Mouse (Mus musculus) forebrain, embryonic 13.5 days (tissue): ENCODE measurements around the gene Pla2g1b. TPM values are rescaled to one million over a fixed set of nuclear protein-coding genes. Genes with fewer than 3 reads are reported as not detected.
A peak's percentile ranks its signal among the peaks of the same experiment; 100 is the strongest.

Source experiments
- ATAC-seq: fragments of 200-750 bp; cut with Nextera tagmentation; 2 replicates; pipeline ENCODE4 v1.8.0; 2017
- H3K27ac ChIP-seq: fragments of 300-500 bp; sonication (generic); 2 replicates; pipeline ENCODE4 v1.5.1; 2015; ENCODE audit warnings: inconsistent platforms, mild to moderate bottlenecking, moderate library complexity
- H3K27me3 ChIP-seq: fragments of 300-500 bp; sonication (generic); 2 replicates; pipeline ENCODE4 v1.6.1; 2015; ENCODE audit warnings: mild to moderate bottlenecking, inconsistent platforms
- H3K36me3 ChIP-seq: fragments of 300-500 bp; sonication (generic); 2 replicates; pipeline ENCODE4 v1.6.1; 2015; ENCODE audit warnings: mild to moderate bottlenecking, inconsistent platforms; ENCODE audit not compliant: poor library complexity, severe bottlenecking
- H3K4me1 ChIP-seq: fragments of 300-500 bp; sonication (generic); 2 replicates; pipeline ENCODE4 v1.6.1; 2015; ENCODE audit warnings: inconsistent platforms
- H3K4me2 ChIP-seq: fragments of 300-500 bp; sonication (generic); 2 replicates; pipeline ENCODE4 v1.6.1; 2015; ENCODE audit warnings: inconsistent platforms, mild to moderate bottlenecking, moderate library complexity
- H3K4me3 ChIP-seq: fragments of 300-500 bp; sonication (generic); 2 replicates; pipeline ENCODE4 v1.5.1; 2015; ENCODE audit warnings: mild to moderate bottlenecking, inconsistent platforms
- H3K9ac ChIP-seq: fragments of 300-500 bp; sonication (generic); 2 replicates; pipeline ENCODE4 v1.6.1; 2015; ENCODE audit warnings: mild to moderate bottlenecking, inconsistent platforms
- H3K9me3 ChIP-seq: fragments of 300-500 bp; sonication (generic); replicated peaks from 2 replicates; pipeline ENCODE4 v1.6.1; 2016; ENCODE audit warnings: inconsistent platforms
- WGBS: fragments of 180-500 bp; shearing (Covaris S2); methylation state at CpG from one replicate; pipeline ENCODE4 v1.1.7; 2015; 5-methylcytosine and 5-hydroxymethylcytosine counted together
- polyA plus RNA-seq: library from polyadenylated mRNA; unstranded; fragments of >200 nt; fragmentation: Nextera tagmentation; extraction: Ambion mirVana; gene quantifications from 2 replicates; pipeline ENCODE4 v1.2.1, GENCODE M21; 2015

The Pla2g1b gene
- polyA plus RNA-seq, 1 experiment from 2014 or later = not detected

DNA sequence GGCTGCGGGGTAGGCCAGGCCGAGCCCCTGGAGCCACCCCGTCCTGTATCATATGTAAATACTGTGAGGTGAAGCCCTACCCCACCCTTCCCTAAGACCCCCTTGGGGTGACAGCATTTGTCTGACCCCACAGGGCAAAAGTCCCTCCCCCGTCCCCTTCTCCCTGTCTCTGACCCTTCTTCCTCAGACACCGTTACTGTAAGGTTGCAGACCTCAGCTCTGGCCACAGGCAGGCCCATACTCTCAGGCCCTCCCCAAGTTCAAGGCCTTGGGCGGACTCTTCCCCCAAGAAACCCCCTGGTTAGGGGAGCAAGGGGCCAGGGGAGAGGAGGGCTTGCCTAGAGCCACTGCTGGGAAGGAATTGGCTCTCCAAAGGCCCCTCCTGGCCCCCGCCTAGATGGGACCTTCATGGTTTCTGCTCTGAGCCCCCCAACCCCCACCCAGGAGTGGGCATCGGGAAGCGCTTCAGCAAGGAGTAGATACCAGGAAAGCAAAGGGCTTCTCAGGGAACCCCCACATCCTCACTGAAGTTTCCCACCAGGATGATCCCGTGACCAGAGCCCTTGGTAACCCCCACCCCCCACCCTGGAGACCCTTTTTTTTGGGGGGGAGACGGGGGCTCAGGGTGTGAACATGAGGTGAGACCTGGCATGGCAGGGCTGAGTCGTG, 11.5 kb upstream of the Pla2g1b start:
- whole genome bisulfite sequencing = 76% methylated on average over 12 of the region's 12 CpGs
- H3K27ac ChIP-seq = peak overlapping the region; percentile 19; the same call in 1 of the 2 replicates
- no peak overlapping the region for H3K4me2 ChIP-seq

GRCm38 (mm10) chr5:115455838-115456237, 10.2 kb upstream of the Pla2g1b start:
- Histone ChIP-seq H3K9me3 (no peaks in the 10 kb centered on the region), H3K27me3 (no peaks in the 10 kb centered on the region), H3K36me3 (peaks cover 41% of the 10 kb centered on the region), H3K4me2 (no peak overlapping the region), H3K4me3 (no peak overlapping the region), H3K9ac (no peak overlapping the region), H3K27ac (no peak overlapping the region), H3K4me1 (no peaks in the 10 kb centered on the region)
- no peak for ATAC-seq
- 83% methylated on average over 7 of the region's 7 CpGs for WGBS

More for the DNA sequence above, 11.5 kb upstream of the Pla2g1b start:
- H3K27me3 ChIP-seq = no peaks in the 10 kb centered on the region
- no peak overlapping the region for H3K4me3 ChIP-seq
- ATAC-seq = no peak
- H3K36me3 ChIP-seq = peaks cover 54% of the 10 kb centered on the region
- no peak overlapping the region for H3K9ac ChIP-seq
- no peaks in the 10 kb centered on the region for H3K4me1 ChIP-seq
- no peaks in the 10 kb centered on the region for H3K9me3 ChIP-seq

- Histone ChIP-seq H3K36me3 (peaks cover 11% of the 10 kb centered on the region), H3K27me3 (no peaks in the 10 kb centered on the region)
Observed at GRCm38 (mm10) chr5:115458918-115459317, 7.1 kb upstream of the Pla2g1b start.

DNA sequence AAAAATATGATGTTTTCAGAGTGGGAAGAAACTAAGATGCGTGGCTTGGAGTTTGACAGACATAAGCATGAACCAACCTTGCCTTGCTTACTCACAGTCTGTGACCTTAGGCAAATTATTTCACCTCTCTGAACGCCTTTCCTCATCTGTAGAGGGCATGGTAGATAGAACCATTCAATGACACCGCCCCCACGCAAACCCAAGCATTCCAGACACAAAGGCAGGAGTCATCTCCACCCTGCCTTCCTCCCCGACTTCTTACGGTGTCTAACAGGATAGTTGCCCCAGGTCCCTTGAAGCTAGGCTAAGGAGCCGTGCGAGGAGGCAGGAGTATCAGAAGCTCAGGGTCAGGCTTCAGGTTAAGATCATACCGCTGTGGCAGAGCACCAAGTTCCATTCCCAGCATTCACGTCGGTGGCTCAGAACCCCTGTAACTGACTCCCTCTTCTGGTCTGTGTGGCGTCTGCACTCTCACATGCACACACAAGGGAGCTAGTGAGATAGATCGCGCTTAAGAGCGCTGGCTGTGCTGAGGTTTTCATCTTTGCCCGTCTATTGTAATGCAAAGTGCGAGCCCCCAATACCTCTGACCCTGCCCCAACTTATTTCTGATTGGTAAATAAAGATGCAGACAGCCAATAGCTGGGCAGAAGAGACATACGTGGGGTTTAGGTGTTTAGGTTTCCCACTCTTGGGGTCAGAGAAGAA, 1.5 kb upstream of the Pla2g1b start:
- H3K9me3 ChIP-seq = no peaks in the 10 kb centered on the region; the same call in 1 of the 2 replicates
- no peaks in the 10 kb centered on the region for H3K4me1 ChIP-seq
- no peak for ATAC-seq
- H3K36me3 ChIP-seq = no peaks in the 10 kb centered on the region
- no peak overlapping the region for H3K4me3 ChIP-seq
- no peaks in the 10 kb centered on the region for H3K27me3 ChIP-seq
- 78% methylated on average over 18 of the region's 18 CpGs for WGBS
- no peak overlapping the region for H3K27ac ChIP-seq
- no peak overlapping the region for H3K9ac ChIP-seq
- no peak overlapping the region for H3K4me2 ChIP-seq

More at GRCm38 (mm10) chr5:115458918-115459317, 7.1 kb upstream of the Pla2g1b start:
- H3K4me2 ChIP-seq = no peak overlapping the region
- no peak overlapping the region for H3K27ac ChIP-seq
- no peaks in the 10 kb centered on the region for H3K4me1 ChIP-seq
- H3K9ac ChIP-seq = no peak overlapping the region
- no peak overlapping the region for H3K4me3 ChIP-seq
- ATAC-seq = no peak
- 69% methylated on average over 13 of the region's 13 CpGs for WGBS
- no peaks in the 10 kb centered on the region; the same call in 1 of the 2 replicates for H3K9me3 ChIP-seq

- Histone ChIP-seq H3K4me1 (no peaks in the 10 kb centered on the region), H3K27ac (no peak overlapping the region), H3K9ac (no peak overlapping the region), H3K36me3 (no peaks in the 10 kb centered on the region), H3K4me3 (no peak overlapping the region), H3K27me3 (no peaks in the 10 kb centered on the region), H3K4me2 (no peak overlapping the region), H3K9me3 (no peaks in the 10 kb centered on the region)
- no peak for ATAC-seq
- WGBS = 74% methylated on average over 6 of the region's 6 CpGs
Observed at GRCm38 (mm10) chr5:115469791-115470190, 3.7 kb downstream of the Pla2g1b start.

DNA sequence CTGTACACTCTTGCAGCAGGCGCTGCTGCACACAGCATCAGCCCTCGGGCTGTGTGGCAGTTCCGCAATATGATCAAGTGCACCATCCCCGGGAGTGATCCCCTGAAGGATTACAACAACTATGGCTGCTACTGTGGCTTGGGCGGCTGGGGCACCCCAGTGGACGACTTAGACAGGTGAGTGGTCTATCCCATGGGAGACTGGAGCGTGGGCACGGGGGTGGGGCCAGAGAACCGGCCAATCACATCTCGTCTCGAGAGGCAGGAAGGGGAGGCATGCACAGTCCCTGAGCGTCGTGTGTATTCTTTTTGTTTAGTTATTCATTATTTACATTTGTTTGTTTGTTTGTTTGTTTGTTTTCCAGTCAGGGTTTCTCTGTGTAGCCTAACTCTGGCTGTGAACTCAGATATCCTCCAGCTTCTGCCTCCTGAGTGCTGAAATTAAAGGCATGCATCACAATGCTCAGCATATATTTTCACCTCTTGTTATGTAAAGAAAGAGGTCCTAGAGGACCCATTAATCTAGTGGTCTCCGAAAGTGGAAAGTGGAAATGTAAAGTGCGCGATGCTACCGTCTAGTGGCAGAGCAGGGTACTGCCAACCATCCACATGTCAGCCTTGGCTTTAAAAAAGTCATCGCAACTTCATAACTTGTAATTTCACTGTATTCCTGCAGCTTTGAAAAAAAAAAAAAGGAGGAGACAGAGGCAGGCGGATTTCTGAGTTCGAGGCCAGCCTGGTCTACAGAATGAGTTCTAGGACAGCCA, 4.9 kb downstream of the Pla2g1b start:
- ATAC-seq = no peak
- Histone ChIP-seq H3K9me3 (no peaks in the 10 kb centered on the region), H3K36me3 (no peaks in the 10 kb centered on the region), H3K4me2 (no peak overlapping the region), H3K4me1 (peaks cover 7% of the 10 kb centered on the region; the same call in 1 of the 2 replicates), H3K9ac (no peak overlapping the region), H3K27ac (no peak overlapping the region), H3K27me3 (no peaks in the 10 kb centered on the region), H3K4me3 (no peak overlapping the region)
- WGBS = 39% methylated on average over 20 of the region's 20 CpGs

GRCm38 (mm10) chr5:115473191-115473590, 7.1 kb downstream of the Pla2g1b start:
- H3K9me3 ChIP-seq = no peaks in the 10 kb centered on the region
- H3K36me3 ChIP-seq = no peaks in the 10 kb centered on the region; the same call in 1 of the 2 replicates
- 74% methylated on average over 10 of the region's 10 CpGs for WGBS
- H3K27me3 ChIP-seq = no peaks in the 10 kb centered on the region
- no peak overlapping the region for H3K4me3 ChIP-seq
- no peak overlapping the region for H3K9ac ChIP-seq
- no peak for ATAC-seq
- no peak overlapping the region for H3K4me2 ChIP-seq
- H3K27ac ChIP-seq = no peak overlapping the region
- peaks cover 7% of the 10 kb centered on the region; the same call in 1 of the 2 replicates for H3K4me1 ChIP-seq

DNA sequence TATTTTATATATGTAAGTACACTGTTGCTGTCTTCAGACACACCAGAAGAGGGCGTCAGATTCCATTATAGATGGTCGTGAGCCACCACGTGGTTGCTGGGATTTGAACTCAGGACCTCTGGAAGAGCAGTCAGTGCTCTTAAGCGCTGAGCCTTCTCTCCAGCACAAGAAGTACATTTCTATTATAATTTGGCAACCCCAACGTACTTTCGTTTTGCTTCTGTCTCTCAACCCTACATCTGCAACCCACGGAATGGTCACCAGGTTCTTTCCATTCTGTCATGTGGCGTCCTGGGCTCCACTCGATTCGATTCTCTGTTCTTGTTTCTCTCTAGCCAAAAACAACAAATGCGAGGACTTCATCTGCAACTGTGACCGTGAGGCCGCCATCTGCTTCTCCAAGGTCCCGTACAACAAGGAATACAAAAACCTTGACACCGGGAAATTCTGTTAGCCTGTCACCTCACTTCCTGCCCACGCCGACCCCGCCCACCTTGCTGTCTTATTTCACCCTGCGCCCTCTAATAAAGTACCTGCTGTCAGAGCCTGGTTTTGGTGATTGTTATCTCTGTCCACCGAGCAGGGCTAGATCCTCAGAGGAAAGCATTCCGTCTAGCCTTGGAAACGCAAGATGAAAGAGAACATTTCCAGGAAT, 8.2 kb downstream of the Pla2g1b start:
- peaks cover 7% of the 10 kb centered on the region; the same call in 1 of the 2 replicates for H3K4me1 ChIP-seq
- H3K9me3 ChIP-seq = no peaks in the 10 kb centered on the region
- no peak overlapping the region for H3K9ac ChIP-seq
- no peak overlapping the region for H3K27ac ChIP-seq
- no peak overlapping the region for H3K4me2 ChIP-seq
- ATAC-seq = no peak
- WGBS = 79% methylated on average over 22 of the region's 22 CpGs
- H3K4me3 ChIP-seq = no peak overlapping the region
- no peaks in the 10 kb centered on the region; the same call in 1 of the 2 replicates for H3K36me3 ChIP-seq
- peaks cover under 1% of the 10 kb centered on the region; the same call in 1 of the 2 replicates for H3K27me3 ChIP-seq

- H3K9me3 ChIP-seq = no peaks in the 10 kb centered on the region
- H3K4me3 ChIP-seq = peak overlapping the region; percentile 40
- 0 out of 2 replicates have a peak overlapping the region, but pooled peaks have one; percentile 31 for H3K27ac ChIP-seq
- WGBS = 5% methylated on average over 22 of the region's 22 CpGs
- peaks cover 12% of the 10 kb centered on the region for H3K4me1 ChIP-seq
- H3K4me2 ChIP-seq = peak overlapping the region; percentile 62
- peaks cover 11% of the 10 kb centered on the region for H3K27me3 ChIP-seq
- peak overlapping the region; percentile 58 for H3K9ac ChIP-seq
- no peaks in the 10 kb centered on the region; the same call in 1 of the 2 replicates for H3K36me3 ChIP-seq
- ATAC-seq = peak; percentile 85
Observed at GRCm38 (mm10) chr5:115475337-115476106, 9.5 kb downstream of the Pla2g1b start.

- H3K9me3 ChIP-seq = no peaks in the 10 kb centered on the region
Observed at GRCm38 (mm10) chr5:115476107-115476727, 10.2 kb downstream of the Pla2g1b start.

More at GRCm38 (mm10) chr5:115476107-115476727, 10.2 kb downstream of the Pla2g1b start:
- Histone ChIP-seq H3K36me3 (no peaks in the 10 kb centered on the region; the same call in 1 of the 2 replicates), H3K4me2 (peak overlapping the region; percentile 62), H3K4me1 (peaks cover 12% of the 10 kb centered on the region), H3K27me3 (peaks cover 18% of the 10 kb centered on the region), H3K9ac (peak overlapping the region; percentile 58; the same call in 1 of the 2 replicates), H3K27ac (0 out of 2 replicates have a peak overlapping the region, but pooled peaks have one; percentile 10), H3K4me3 (peak overlapping the region; percentile 40)
- 0 out of 2 replicates have a peak, but pooled peaks have one; percentile 31 for ATAC-seq
- 38% methylated on average over 12 of the region's 12 CpGs for WGBS
